Mouse (Mus musculus): ENCODE results near the gene G3bp2.

- TF ChIP-seq CTCF (IDR thresholded peaks at IDR 0.05; ENCODE audit: control insufficient read depth, insufficient read depth, insufficient read length) (no peak), USF1 (IDR thresholded peaks at IDR 0.05; ENCODE audit: low read depth) (no peak), CEBPB (IDR thresholded peaks at IDR 0.05; ENCODE audit: low read depth) (no peak), FOSL1 (IDR thresholded peaks at IDR 0.05; ENCODE audit: insufficient read depth, low read length, poor library complexity, severe bottlenecking) (no peak), MYOG (IDR thresholded peaks at IDR 0.05; ENCODE audit: control insufficient read depth, extremely low read depth, insufficient read length) (no peak), MAX (IDR thresholded peaks at IDR 0.05) (no peak), MYOD1 (IDR thresholded peaks at IDR 0.05; ENCODE audit: control insufficient read depth, insufficient read length, low read depth) (no peak)
Measured at GRCm38 (mm10) chr5:92132127-92132526, 48.6 kb upstream of the G3bp2 start.

All from C2C12 (cell line).